Mouse (Mus musculus) sigmoid colon, adult 10 weeks (tissue): ENCODE data around the gene Neil1. TPM values are rescaled to one million over a fixed set of nuclear protein-coding genes. Genes with fewer than 3 reads are reported as not detected.

ENCODE experiments used
- polyA plus RNA-seq: library from polyadenylated mRNA; stranded (reverse); fragments of 350-450 nt; fragmentation: Illumina TruSeq; extraction: RNeasy Lipid Tissue Mini Kit (QIAGEN cat#74804); gene quantifications from one replicate; pipeline ENCODE4 v1.2.3, GENCODE M21; 2014; ENCODE audit warnings: low read depth, low replicate concordance

Gene Neil1
- 1.1 TPM for polyA plus RNA-seq

GRCm38 (mm10) chr9:57148144-57148878 lies at the start of gene Neil1:
Gene Neil1 (minus strand): TSS chr9:57148305.

GRCm38 (mm10) chr9:57158013-57158470 lies 9.9 kb upstream of the Neil1 start, which contains the start of gene Commd4:
Gene Commd4 (minus strand): TSS chr9:57158331.

GRCm38 (mm10) chr9:57130577-57131433 lies 17.3 kb downstream of the Neil1 start, which contains the start of gene Man2c1:
Gene Man2c1 (plus strand): TSS chr9:57130690.

Other genes with a start within 250 kb of the Neil1 start
- 2.6 TPM for gene Snx33, start 219.9 kb downstream of the Neil1 start, polyA plus RNA-seq
- 43.3 TPM for gene Imp3, start 210.8 kb downstream of the Neil1 start, polyA plus RNA-seq
- 11.5 TPM for gene Snupn, start 197.4 kb downstream of the Neil1 start, polyA plus RNA-seq
- 46.5 TPM for gene Ptpn9, start 153.4 kb downstream of the Neil1 start, polyA plus RNA-seq
- 30.1 TPM for gene Sin3a, start 76.3 kb downstream of the Neil1 start, polyA plus RNA-seq
- gene Man2c1, start 17.6 kb downstream of the Neil1 start, polyA plus RNA-seq = 19.7 TPM
- gene Commd4, start 10.0 kb upstream of the Neil1 start, polyA plus RNA-seq = 8.0 TPM
- not detected for gene Trcg1, start 88.3 kb upstream of the Neil1 start, polyA plus RNA-seq
- gene 1700017B05Rik, start 114.3 kb upstream of the Neil1 start, polyA plus RNA-seq = 0.54 TPM